Mouse (Mus musculus) spleen, postnatal 36 days (tissue): ENCODE data around the gene Chpf2.

ENCODE experiments used
- DNase-seq, 2 experiments: peaks; one replicate each; pipeline ENCODE4 v3.0.0; 2022; ENCODE audit warnings: low spot score in 2 of 2, mixed read lengths in 1 of 2

The Chpf2 gene

GRCm38 (mm10) chr5:24604656-24605100 is 18.1 kb downstream of the Chpf2 start:
- no peak for DNase-seq

GRCm38 (mm10) chr5:24605321-24605979 is 18.9 kb downstream of the Chpf2 start:
- DNase-seq, result no peak

GRCm38 (mm10) chr5:24605980-24606665 is 19.6 kb downstream of the Chpf2 start:
- no peak for DNase-seq

- no peak for DNase-seq
Measured at GRCm38 (mm10) chr5:24609388-24609787, 22.8 kb downstream of the Chpf2 start.

GRCm38 (mm10) chr5:24611366-24612301 is 25.1 kb downstream of the Chpf2 start:
- no peak for DNase-seq

GRCm38 (mm10) chr5:24612302-24612649 is 25.7 kb downstream of the Chpf2 start:
- DNase-seq, result no peak

- no peak for DNase-seq
Measured at GRCm38 (mm10) chr5:24615097-24615496, 28.6 kb downstream of the Chpf2 start.

GRCm38 (mm10) chr5:24618921-24619320 is 32.4 kb downstream of the Chpf2 start:
- no peak for DNase-seq

- DNase-seq, result no peak
Measured at GRCm38 (mm10) chr5:24620116-24620515, 33.6 kb downstream of the Chpf2 start.

GRCm38 (mm10) chr5:24620626-24621025 is 34.1 kb downstream of the Chpf2 start:
- no peak for DNase-seq

- no peak for DNase-seq
Measured at GRCm38 (mm10) chr5:24622386-24623040, 36.0 kb downstream of the Chpf2 start.

- DNase-seq, result no peak
Measured at GRCm38 (mm10) chr5:24623041-24623985, 36.8 kb downstream of the Chpf2 start.

- DNase-seq, result no peak
Measured at GRCm38 (mm10) chr5:24623986-24624821, 37.7 kb downstream of the Chpf2 start, which contains the start of gene Smarcd3. Gene Smarcd3 (minus strand): TSS chr5:24624411.

GRCm38 (mm10) chr5:24624822-24625120 is 38.2 kb downstream of the Chpf2 start:
- DNase-seq, result no peak

- DNase-seq, result no peak
Measured at GRCm38 (mm10) chr5:24629712-24630111, 43.2 kb downstream of the Chpf2 start.

- no peak for DNase-seq
Measured at GRCm38 (mm10) chr5:24635093-24635492, 48.6 kb downstream of the Chpf2 start.

GRCm38 (mm10) chr5:24635526-24636141 is 49.1 kb downstream of the Chpf2 start:
- DNase-seq, result no peak

- DNase-seq, result no peak
Measured at GRCm38 (mm10) chr5:24636987-24637386, 50.4 kb downstream of the Chpf2 start.

- DNase-seq, result no peak
Measured at GRCm38 (mm10) chr5:24638131-24638530, 51.6 kb downstream of the Chpf2 start.
